Mouse (Mus musculus) liver, postnatal 0 days (tissue): ENCODE data around the gene Bcl2l14.

Experiments used
- CTCF ChIP-seq: sonication (generic); IDR thresholded peaks from 2 replicates; pipeline ENCODE4 v1.5.1; 2016; ENCODE audit warnings: antibody characterized with exemption, low read depth
- EP300 ChIP-seq: IDR thresholded peaks from 2 replicates; pipeline ENCODE4 v1.6.1; 2016; ENCODE audit warnings: antibody characterized with exemption, low read depth, mild to moderate bottlenecking

- TF ChIP-seq CTCF (no peak), EP300 (no peak)
Observed at GRCm38 (mm10) chr6:134348526-134349067, 47.5 kb upstream of the Bcl2l14 start.
